Mouse (Mus musculus) right cerebral cortex, postnatal 14 days (tissue): ENCODE measurements around the gene Myo1g.

Experiments
- DNase-seq: peaks from one replicate; pipeline ENCODE4 v3.0.0; 2022

Myo1g gene

GRCm38 (mm10) chr11:6487496-6487895, 33.3 kb downstream of the Myo1g start:
- DNase-seq: no peak

GRCm38 (mm10) chr11:6486916-6487315, 33.8 kb downstream of the Myo1g start:
- no peak for DNase-seq

- DNase-seq: no peak
Measured at GRCm38 (mm10) chr11:6484244-6484959, 36.4 kb downstream of the Myo1g start.

- no peak for DNase-seq
Measured at GRCm38 (mm10) chr11:6483103-6483502, 37.7 kb downstream of the Myo1g start.

DNA sequence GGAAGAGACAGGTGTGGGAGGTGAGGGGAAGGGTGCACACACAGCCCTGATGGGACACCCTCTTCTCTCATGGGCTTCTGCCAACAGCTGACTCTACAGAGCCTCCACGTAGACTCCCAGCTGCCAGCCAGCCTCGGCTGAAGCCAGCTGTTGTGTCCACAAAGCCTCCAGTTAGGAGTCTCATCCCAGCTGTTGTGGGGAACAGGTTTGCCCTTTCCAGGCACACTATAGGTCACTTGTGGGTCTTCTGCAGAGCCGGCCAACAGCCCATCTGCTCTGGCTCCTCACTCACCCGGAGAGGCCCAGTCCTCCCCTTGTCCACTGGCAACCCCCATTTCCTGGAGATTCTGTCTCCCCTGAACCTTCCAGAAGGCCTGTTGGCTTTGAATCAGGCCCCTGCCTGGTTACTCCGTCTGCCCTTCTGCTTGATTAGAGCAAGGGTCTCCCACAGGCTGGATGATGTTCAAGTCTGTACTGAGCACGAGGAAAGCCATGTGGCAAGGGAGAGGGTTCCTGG, 39.0 kb downstream of the Myo1g start:
- DNase-seq: no peak

GRCm38 (mm10) chr11:6480681-6481405, 39.9 kb downstream of the Myo1g start:
- DNase-seq: no peak

DNA sequence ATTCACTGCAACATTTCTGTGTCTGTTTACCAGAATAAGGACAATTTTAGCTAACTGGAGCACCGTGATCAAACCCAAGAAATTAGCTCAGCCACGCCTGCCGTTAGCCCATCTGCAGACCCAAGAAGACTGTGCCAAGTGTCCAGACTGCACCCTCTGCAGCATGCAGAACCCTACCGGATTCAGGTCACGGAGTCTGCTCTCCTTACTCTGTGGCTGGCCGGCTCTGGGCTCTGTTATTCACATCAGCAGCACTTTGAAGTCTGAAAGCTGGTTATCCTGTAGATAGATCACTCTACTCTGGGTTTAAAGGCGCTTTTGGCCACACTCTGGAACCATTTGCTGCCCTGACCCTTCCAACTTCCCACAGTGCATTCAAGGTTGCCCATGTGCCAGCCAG, 40.6 kb downstream of the Myo1g start:
- DNase-seq: no peak

DNA sequence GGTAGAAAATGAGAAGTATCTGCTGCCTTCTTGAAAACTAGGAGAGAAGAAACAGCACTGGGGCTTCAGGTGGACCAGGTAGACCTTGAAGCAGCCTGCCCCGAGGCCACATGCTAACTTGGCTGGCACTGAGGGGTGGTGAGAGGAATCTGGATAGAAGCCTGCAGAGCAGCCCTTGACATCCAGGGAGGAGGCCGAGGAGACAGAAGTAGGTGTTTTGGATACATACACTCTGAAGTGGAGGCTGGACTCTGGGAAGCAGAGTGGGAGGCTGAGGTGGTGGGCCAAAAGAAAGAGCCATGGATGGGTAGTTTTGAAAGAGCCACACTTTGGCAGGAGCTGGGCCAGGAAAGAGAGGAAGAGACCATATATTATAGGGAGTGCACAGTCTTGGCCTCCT, 41.5 kb downstream of the Myo1g start:
- no peak for DNase-seq

DNA sequence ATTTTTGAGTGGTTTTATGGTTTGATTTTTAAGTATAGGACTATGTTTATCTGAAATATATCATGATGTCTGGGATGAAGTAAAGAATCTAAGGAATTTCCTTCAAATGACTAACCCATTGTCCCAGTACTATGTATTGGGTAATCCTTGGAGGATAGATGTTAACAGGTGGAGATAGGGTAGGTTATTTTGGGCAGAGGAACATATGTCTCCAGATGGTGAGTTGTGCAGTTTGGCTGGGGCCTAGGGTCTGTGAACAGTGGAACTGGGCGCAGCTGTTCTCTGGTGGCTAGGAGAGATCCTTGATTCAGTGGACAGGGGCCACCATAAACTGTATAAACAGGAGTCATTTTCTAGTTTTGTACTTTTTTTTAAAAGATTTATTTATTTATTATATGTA, 43.4 kb downstream of the Myo1g start:
- no peak for DNase-seq

- no peak for DNase-seq
Measured at GRCm38 (mm10) chr11:6476876-6477275, 43.9 kb downstream of the Myo1g start.

DNA sequence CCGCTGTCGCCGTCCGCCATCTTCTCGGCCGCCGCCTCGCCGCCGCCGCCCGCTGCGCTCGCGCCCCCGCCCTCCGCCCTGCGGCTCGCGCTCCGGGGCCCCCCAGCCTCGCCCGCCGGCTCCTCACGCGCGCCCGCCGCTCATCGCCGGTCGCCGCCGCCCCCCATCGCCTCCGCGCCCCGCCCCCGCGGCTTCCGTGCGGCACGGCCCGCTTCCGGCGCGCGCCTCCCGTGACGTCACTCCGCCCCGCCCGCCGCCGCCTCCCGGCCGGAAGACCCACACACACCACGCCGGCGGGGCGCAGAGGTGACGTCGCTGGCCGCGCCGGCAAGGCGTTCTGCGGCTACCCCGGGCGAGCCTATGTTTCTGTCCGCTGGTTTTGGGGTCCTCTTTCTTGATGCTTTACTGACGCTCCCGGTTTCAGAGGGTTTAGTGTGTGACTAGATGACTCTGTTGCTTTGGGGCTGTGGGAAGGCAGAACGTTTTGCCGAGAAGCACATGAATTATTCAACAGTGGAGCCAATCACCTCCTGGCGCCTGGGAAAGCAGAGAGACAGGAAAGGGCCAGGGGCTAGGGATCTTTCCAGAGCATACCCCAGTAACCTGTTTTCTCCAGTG, 44.8 kb downstream of the Myo1g start, which contains the start of gene Purb:
Gene Purb (minus strand): TSS at position 51 of the 618 bp plus-strand sequence.
- peak; percentile 94 for DNase-seq

DNA sequence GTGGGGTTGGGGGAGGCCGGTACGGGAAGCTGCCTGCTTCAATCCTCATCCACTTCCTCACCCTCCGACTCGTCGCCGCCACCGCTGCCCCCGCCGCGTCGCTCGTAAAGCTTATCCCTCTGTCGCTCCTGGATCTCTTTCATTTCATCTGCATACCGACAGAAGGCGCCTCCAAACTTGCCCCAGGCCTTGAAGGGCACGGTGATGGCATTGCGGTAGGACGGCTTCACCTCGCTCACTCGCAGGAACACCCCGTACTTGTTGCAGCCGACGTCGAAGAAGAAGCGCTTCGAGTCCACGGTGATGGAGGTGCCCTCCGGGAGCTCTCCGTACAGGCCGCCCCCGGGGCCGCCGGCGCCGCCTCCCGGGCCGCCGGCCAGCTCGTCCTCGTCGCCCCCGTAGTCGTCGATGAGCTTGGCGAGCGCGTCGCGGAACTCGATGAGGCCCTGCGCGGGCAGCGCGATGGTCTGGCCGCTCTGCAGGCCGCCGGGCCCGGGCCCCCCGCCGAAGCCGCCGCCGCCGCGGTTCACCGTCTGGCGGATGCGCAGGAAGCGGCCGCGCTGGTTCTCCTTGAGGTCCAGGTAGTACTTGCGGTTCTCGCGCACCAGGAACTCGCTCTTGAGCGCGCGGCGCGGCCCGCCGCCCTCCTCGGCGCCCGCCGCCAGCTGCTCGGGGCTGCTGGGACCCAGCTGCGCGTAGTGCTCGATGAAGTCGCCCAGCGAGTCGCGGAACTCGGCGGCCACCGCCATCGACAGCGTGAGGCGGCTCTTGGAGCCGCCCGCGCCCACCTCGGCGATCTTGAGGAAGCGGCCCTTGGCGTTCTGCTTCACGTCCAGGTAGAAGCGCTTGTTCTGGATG, 45.7 kb downstream of the Myo1g start:
- peak; percentile 58 for DNase-seq

DNA sequence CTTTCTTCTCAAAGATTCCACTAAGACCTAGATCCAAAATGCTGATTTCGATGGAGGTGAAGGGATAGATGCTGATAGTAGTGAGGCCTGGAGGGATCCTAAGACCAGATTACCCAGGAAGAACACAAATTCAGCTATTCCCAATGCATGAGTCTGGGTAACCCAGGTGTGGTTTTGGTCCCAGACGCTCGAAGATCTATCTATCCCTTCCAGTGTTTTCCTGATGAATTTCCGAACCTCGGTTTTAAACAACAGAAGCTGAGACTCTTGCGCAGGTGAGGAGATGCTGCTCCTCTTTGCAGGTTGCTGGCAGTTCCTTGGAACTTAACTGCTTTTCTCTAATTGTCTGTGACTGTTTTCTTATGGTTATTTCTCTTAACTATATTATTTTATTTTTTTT, 46.4 kb downstream of the Myo1g start:
- no peak for DNase-seq

DNA sequence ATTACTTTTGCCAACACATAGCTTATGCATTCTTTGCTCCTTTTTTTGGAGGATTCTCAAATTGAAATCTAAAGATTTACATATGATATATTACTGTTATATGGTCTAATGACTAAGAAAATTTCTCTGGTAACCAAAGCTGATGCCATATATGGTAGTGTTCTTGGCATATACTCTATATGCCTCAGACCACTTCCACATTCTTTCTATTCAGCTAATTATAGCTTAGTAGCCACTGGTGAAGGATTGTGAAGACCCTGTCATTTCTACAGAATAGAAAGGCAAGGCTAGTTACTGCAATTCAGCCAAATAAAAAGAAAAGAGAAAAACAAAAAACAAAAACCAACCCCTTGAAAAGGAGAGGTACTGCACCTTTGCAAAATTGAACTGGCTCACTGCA, 48.7 kb downstream of the Myo1g start:
- DNase-seq: no peak

- DNase-seq: no peak
Measured at GRCm38 (mm10) chr11:6471493-6471892, 49.3 kb downstream of the Myo1g start.

DNA sequence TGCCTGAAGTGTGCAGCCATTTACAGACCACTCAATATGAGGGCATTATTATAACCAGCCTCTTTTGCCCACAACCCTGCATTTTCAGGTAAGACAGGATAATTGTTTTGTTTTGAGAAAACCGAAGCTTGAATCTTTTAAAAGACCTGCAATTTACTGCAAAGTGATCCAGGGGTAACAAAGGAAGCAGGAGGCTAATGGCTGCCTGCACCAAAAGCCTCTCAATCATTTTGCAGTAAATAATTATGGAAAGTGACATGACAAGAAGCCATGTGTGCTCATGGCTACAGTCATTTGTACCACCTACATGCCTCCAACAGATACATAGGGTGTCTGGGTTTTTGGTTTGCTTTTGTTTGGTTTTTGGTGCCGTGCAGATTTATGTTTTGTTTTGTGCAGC, 49.7 kb downstream of the Myo1g start:
- no peak for DNase-seq

- DNase-seq: no peak
Measured at GRCm38 (mm10) chr11:6468541-6468940, 52.2 kb downstream of the Myo1g start.

- DNase-seq: peak; percentile 65
Measured at GRCm38 (mm10) chr11:6465122-6465521, 55.6 kb downstream of the Myo1g start.

DNA sequence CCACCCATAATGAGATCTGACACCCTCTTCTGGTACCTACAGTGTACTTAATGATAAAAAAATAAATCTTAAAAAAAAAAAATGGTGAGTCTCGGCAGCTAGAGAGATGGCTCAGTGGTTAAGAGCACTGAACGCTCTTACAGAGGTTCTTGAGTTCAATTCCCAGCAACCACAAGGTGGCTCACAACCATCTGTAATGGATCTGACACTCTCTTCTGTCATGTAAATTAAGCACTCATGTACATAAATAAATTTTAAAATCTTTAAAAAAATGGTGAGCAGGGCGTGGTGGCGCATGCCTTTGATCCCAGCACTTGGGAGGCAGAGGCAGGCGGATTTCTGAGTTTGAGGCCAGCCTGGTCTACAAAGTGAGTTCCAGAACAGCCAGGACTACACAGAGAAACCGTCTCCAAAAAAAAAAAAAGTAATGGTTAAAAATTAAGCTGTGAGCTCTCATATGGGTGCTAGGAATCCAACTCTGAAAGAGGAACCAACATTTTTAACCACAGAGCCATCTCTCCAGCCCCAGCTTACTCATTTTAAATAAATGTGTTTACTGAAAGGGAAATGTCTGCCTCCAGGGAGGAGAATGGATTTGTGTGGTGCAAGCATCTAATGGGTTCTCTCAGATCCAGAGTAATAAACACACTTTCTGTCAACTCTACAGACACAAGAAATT, 57.5 kb downstream of the Myo1g start:
- no peak for DNase-seq
